Mouse (Mus musculus) lung, embryonic 14.5 days (tissue): ENCODE results near the gene Bbc3. TPM values are rescaled to one million over a fixed set of nuclear protein-coding genes. Genes with fewer than 3 reads are reported as not detected.

Experiments
- ATAC-seq: fragments of 200-750 bp; cut with Nextera tagmentation; 2 replicates; pipeline ENCODE4 v1.8.0; 2017; ENCODE audit warnings: mild to moderate bottlenecking, moderate TSS enrichment, moderate library complexity; ENCODE audit not compliant: insufficient read depth
- DNase-seq: peaks from one replicate; pipeline ENCODE4 v3.0.0-alpha.2; 2015
- H3K27ac ChIP-seq: fragments of 300-500 bp; sonication (generic); 2 replicates; pipeline ENCODE4 v1.5.1; 2014; ENCODE audit warnings: low read depth, mild to moderate bottlenecking, moderate library complexity
- H3K27me3 ChIP-seq: fragments of 300-500 bp; sonication (generic); 2 replicates; pipeline ENCODE4 v1.6.1; 2014; ENCODE audit warnings: low read length, control low read depth; ENCODE audit not compliant: insufficient read depth
- H3K36me3 ChIP-seq: fragments of 300-500 bp; sonication (generic); 2 replicates; pipeline ENCODE4 v1.6.1; 2014; ENCODE audit warnings: control low read depth; ENCODE audit not compliant: insufficient read depth
- H3K4me1 ChIP-seq: fragments of 300-500 bp; sonication (generic); 2 replicates; pipeline ENCODE4 v1.6.1; 2014; ENCODE audit warnings: antibody characterized with exemption, control low read depth; ENCODE audit not compliant: insufficient read depth
- H3K4me2 ChIP-seq: fragments of 300-500 bp; sonication (generic); 2 replicates; pipeline ENCODE4 v1.6.1; 2014; ENCODE audit warnings: mild to moderate bottlenecking
- H3K4me3 ChIP-seq: fragments of 300-500 bp; sonication (generic); 2 replicates; pipeline ENCODE4 v1.5.1; 2014; ENCODE audit warnings: low read depth, low read length
- H3K9ac ChIP-seq: fragments of 300-500 bp; sonication (generic); 2 replicates; pipeline ENCODE4 v1.6.1; 2014
- H3K9me3 ChIP-seq: fragments of 300-500 bp; sonication (generic); 2 replicates; pipeline ENCODE4 v1.6.1; 2016; ENCODE audit warnings: low read depth, low read length, control low read depth
- CTCF ChIP-seq: IDR thresholded peaks from 2 replicates; pipeline ENCODE4 v1.5.1; 2016; ENCODE audit warnings: antibody characterized with exemption, low read depth
- WGBS: fragments of 180-500 bp; shearing (Covaris S2); extraction: QIAGEN DNeasy Blood & Tissue Kit; methylation state at CpG from one replicate; pipeline ENCODE4 v1.1.7; 2014; 5-methylcytosine and 5-hydroxymethylcytosine counted together
- polyA plus RNA-seq: library from polyadenylated mRNA; unstranded; fragments of >200 nt; fragmentation: Nextera tagmentation; extraction: Ambion mirVana; gene quantifications from 2 replicates; pipeline ENCODE4 v1.2.1, GENCODE M21; 2014

Bbc3 gene
- polyA plus RNA-seq, 1 experiment from 2014 or later: 6.4 TPM

DNA sequence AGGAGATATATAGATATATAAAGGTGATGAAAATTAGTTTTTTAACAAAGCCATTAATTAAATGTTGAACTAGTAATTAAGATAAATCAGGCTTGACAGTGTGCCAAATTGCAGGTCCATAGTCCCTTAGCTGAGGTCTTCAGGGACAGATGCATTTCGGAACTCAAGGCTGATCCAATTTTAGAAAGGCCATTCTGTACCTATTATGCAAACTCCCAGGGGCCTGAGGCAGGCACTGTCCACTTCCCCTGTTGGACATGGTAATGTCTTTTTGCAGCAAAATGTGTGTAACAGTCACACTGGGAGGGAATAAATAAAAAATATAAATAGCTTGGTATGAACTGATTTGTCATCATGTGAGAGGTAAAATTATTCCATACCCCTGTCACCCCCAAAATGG, 37.1 kb upstream of the Bbc3 start:
- no peak overlapping the region for H3K27ac ChIP-seq
- H3K9ac ChIP-seq: no peak overlapping the region
- WGBS: 82% methylated on average over 1 of the region's 1 CpGs
- DNase-seq: no peak
- no peak for ATAC-seq
- TF ChIP-seq CTCF: no peak
- no peak overlapping the region for H3K4me3 ChIP-seq
- no peaks in the 10 kb centered on the region for H3K27me3 ChIP-seq
- no peaks in the 10 kb centered on the region for H3K9me3 ChIP-seq
- H3K4me2 ChIP-seq: no peak overlapping the region; the same call in 1 of the 2 replicates
- H3K4me1 ChIP-seq: peaks cover 6% of the 10 kb centered on the region
- peaks cover 11% of the 10 kb centered on the region for H3K36me3 ChIP-seq

DNA sequence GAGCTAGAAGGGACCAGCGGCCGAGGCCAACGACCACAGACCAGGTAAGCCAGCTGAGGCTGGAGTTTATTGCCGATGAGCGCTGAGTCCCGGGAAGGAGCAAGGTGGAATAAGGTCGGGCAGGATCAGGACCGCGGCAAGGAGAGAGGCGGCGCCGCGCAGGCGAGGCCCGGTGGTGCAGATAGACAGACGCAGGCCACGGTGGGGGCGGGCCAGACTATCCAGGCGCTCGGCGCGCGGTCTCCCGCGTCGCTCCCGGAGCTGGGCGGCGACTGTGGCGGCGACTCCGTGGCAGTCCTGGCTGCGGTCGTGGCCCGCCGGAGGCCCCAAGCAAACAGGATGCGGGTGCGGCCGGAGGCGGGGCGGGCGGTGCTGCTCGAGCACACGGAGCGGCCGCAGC, 35.5 kb upstream of the Bbc3 start:
- Histone ChIP-seq H3K9me3 (no peaks in the 10 kb centered on the region), H3K4me2 (peak overlapping the region; percentile 89), H3K27ac (peak overlapping the region; percentile 96), H3K36me3 (peaks cover 26% of the 10 kb centered on the region), H3K9ac (peak overlapping the region; percentile 81), H3K27me3 (no peaks in the 10 kb centered on the region), H3K4me1 (peaks cover 6% of the 10 kb centered on the region), H3K4me3 (peak overlapping the region; percentile 77)
- DNase-seq (peak; percentile 78), ATAC-seq (peak; percentile 83)
- under 1% methylated on average over 46 of the region's 46 CpGs for WGBS
- peak; percentile 35; the same call in 1 of the 2 replicates for TF ChIP-seq CTCF

DNA sequence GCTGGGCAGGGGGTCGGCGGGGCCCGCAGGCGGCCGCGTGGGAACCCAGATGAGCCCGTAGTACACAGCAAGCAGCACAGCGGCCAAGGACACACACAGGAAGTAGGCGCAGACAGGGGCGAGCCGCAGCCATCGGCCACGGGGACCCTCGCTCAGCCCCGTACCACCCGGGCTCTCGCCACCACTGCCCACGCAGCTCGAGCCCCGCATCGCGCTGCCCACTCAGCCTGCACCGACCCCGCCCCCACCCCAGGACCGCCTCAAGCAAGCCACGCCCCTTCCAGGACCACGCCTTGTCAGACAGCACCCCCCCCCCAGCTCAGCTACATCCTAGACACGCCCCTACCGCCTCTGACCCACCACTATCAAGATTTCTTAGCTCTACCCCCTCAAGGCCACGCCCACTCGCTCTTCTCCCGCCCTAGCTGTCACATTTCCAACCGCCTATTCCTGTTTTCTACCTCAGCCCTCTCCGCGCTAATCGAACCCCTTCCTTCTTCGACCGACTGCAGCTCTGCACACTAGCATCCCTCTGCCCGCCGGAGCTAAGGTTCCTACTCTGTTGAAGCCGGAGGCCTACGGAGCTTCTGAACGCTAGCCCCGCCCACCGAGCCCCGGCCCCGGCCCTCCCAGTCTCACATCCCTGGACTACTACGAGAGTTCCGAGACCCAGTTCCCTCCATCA, 35.0 kb upstream of the Bbc3 start, which contains the start of gene Inafm1:
TSS of gene Inafm1 (minus strand) at position 537 of the 685 bp plus-strand sequence.
- DNase-seq (peak; percentile 97), ATAC-seq (peak; percentile 81)
- Histone ChIP-seq H3K9ac (peak within 1 kb of the TSS; percentile 81), H3K9me3 (no peaks in the 10 kb centered on the region), H3K4me3 (peak within 1 kb of the TSS; percentile 77), H3K27ac (peak within 1 kb of the TSS; percentile 96), H3K4me2 (peak within 1 kb of the TSS; percentile 89), H3K36me3 (peaks cover 31% of the 10 kb centered on the region), H3K27me3 (no peaks in the 10 kb centered on the region), H3K4me1 (peaks cover 6% of the 10 kb centered on the region)
- TF ChIP-seq CTCF: no peak
- 1% methylated on average over 39 of the region's 49 CpGs for WGBS

DNA sequence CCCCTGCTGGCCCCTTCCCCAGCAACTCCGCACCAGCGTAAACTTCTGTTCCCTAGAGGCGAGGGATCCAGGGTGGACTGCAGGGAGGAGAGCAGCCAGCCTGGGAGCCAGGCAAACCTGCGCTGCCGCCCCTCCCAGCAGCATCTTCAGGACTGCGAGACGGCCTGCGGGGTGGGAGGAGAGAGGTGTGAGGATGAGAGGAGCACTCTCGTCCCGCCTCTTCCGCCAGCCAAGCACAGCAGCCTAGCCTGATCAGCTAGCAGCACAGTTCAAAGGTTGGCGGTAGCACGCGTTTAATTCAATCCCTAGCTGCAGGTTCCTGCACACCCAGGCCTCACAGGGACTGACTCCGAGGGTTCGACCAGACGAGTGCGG, 34.4 kb upstream of the Bbc3 start:
- Histone ChIP-seq H3K9me3 (no peaks in the 10 kb centered on the region), H3K4me3 (peak overlapping the region; percentile 77), H3K4me1 (peaks cover 6% of the 10 kb centered on the region), H3K4me2 (peak overlapping the region; percentile 89), H3K27me3 (no peaks in the 10 kb centered on the region), H3K9ac (peak overlapping the region; percentile 81), H3K36me3 (peaks cover 37% of the 10 kb centered on the region), H3K27ac (peak overlapping the region; percentile 93)
- ATAC-seq (peak; percentile 77), DNase-seq (peak; percentile 85)
- 1% methylated on average over 18 of the region's 18 CpGs for whole genome bisulfite sequencing
- TF ChIP-seq CTCF: no peak

DNA sequence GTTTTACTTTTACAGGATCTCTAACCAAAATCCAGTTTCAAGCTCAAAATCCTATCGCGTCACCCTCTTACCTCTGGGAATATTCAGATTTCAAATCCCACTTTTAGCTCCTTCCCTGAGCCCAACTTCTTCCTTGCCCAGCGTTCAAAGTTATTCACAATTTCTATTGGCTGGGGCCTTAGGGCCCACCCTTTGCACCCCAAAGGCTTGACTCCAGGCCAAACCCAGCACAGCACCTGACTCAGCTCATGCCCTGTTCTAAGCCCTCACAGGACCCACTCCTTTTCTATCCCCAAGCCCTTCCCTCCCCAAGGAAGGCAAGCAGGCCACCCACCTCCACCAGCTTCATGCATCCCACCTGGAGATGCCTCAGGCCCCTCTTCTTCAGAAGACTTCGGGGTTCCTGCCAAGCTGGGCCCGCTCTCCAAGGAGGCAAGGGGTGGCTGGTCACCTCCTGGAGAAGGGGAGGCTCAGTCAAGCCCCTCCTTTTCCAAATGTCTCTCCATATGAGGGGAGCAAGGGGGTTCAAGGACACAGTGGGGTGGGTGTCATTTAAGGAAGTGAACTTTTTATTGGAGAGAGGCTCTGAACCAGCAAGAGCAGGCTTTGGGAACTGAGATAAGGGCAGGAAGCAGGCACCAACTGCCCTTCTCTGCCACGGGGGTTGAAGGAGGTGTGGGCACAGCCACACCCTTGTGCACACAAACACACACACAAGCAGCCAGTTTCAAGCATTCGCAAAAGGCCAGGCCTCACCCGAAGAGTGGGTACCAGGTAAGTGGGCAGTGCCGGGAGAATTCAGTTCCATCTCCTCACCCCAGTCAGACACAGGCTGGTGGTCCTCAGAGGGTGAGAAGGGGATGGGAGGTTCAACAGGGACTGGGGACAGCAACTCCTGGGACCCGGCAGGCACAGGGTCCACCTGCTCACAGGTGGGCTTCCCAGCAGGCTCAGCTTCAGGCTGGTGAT, 33.0 kb upstream of the Bbc3 start:
- Histone ChIP-seq H3K9ac (no peak overlapping the region), H3K36me3 (peaks cover 46% of the 10 kb centered on the region), H3K9me3 (no peaks in the 10 kb centered on the region), H3K27me3 (no peaks in the 10 kb centered on the region), H3K4me1 (peaks cover 6% of the 10 kb centered on the region), H3K4me3 (no peak overlapping the region; the same call in 1 of the 2 replicates), H3K4me2 (peak overlapping the region; percentile 89), H3K27ac (no peak overlapping the region)
- no peak for TF ChIP-seq CTCF
- WGBS: 86% methylated on average over 10 of the region's 10 CpGs
- no peak for DNase-seq
- ATAC-seq: no peak

DNA sequence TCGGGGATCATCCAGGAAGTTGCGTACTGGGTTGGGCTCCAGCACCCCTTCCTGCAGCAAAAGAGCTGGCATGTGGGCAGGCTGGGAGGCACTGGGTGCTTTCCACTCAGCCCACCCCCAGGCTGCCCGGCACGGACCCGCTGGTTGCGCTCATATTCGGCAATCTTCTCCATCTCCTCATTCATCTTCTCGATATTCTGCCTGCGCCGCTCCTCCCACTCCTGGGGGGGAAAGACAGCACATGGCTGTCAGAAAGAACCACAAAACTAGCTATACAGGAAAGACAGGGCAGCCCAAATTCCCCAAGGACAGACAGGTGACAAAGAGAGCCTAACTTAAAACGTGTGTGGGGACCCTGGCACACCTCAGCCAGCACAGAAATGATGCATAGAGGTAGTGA, 27.5 kb upstream of the Bbc3 start:
- TF ChIP-seq CTCF: no peak
- H3K4me1 ChIP-seq: no peaks in the 10 kb centered on the region
- ATAC-seq: no peak
- no peaks in the 10 kb centered on the region for H3K9me3 ChIP-seq
- H3K27me3 ChIP-seq: no peaks in the 10 kb centered on the region
- 77% methylated on average over 11 of the region's 11 CpGs for WGBS
- no peak for DNase-seq
- H3K4me2 ChIP-seq: no peak overlapping the region
- peaks cover 83% of the 10 kb centered on the region for H3K36me3 ChIP-seq
- no peak overlapping the region for H3K9ac ChIP-seq
- no peak overlapping the region for H3K27ac ChIP-seq
- no peak overlapping the region for H3K4me3 ChIP-seq

DNA sequence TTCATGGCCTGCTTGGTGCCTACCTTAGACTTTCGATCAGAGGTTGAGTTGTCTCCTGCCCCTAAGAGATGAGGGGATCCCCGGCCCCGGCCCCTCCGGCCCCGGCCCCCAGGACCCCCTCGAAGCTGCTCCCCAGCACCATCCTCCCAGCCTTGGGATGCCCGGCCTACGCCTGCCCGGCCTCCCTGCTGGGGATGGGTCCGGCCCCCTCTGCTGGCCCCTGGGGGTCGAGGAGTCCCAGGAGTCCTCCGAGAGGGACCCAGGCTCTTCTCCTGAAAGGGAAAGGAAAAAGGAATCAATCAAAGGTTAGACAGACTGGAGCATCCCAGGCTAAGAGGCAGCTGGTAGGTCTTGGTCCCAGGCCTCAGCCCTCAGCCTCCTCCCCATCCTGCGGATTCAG, 25.9 kb upstream of the Bbc3 start:
- Histone ChIP-seq H3K4me1 (no peaks in the 10 kb centered on the region), H3K9ac (no peak overlapping the region), H3K4me2 (no peak overlapping the region), H3K27ac (no peak overlapping the region), H3K4me3 (no peak overlapping the region), H3K9me3 (no peaks in the 10 kb centered on the region), H3K27me3 (no peaks in the 10 kb centered on the region), H3K36me3 (peaks cover 67% of the 10 kb centered on the region)
- no peak for TF ChIP-seq CTCF
- ATAC-seq: no peak
- WGBS: 85% methylated on average over 13 of the region's 13 CpGs
- DNase-seq: no peak
